Mouse (Mus musculus) left cerebral cortex, adult 18-20 months (tissue): Measurements from ENCODE around the gene Tsc22d4. TPM values are rescaled to one million over a fixed set of nuclear protein-coding genes. Genes with fewer than 3 reads are reported as not detected.
A peak's percentile ranks its signal among the peaks of the same experiment; 100 is the strongest.

Experiments
- DNase-seq, 2 experiments: peaks; one replicate each; pipeline ENCODE4 v3.0.0; 2021 to 2022; ENCODE audit warnings: low spot score in 2 of 2, mixed read lengths in 1 of 2
- total RNA-seq, 2 experiments: library from RNA; stranded (reverse); gene quantifications; 2 replicates each; pipeline ENCODE4 v1.2.3; 2021

Gene Tsc22d4
- total RNA-seq, 2 experiments from 2014 or later = 139 to 145 TPM

- DNase-seq = peak; percentile 95 to 96
Observed at GRCm38 (mm10) chr5:137787151-137787928, 41.8 kb downstream of the Tsc22d4 start, which contains the start of the genes Mepce and Zcwpw1. Gene Mepce, minus strand, starts transcription at chr5:137787655. Gene Zcwpw1, plus strand, starts transcription at chr5:137787798.

GRCm38 (mm10) chr5:137788171-137788570 lies 42.6 kb downstream of the Tsc22d4 start:
- DNase-seq = no peak

GRCm38 (mm10) chr5:137788946-137789531 lies 43.5 kb downstream of the Tsc22d4 start:
- DNase-seq = no peak

GRCm38 (mm10) chr5:137791553-137791952 lies 46.0 kb downstream of the Tsc22d4 start:
- no peak for DNase-seq

- DNase-seq = no peak
Observed at GRCm38 (mm10) chr5:137796606-137797005, 51.1 kb downstream of the Tsc22d4 start.

- DNase-seq = no peak
Observed at GRCm38 (mm10) chr5:137800917-137801316, 55.4 kb downstream of the Tsc22d4 start.

- DNase-seq = no peak
Observed at GRCm38 (mm10) chr5:137806158-137806557, 60.6 kb downstream of the Tsc22d4 start.

GRCm38 (mm10) chr5:137808316-137808715 lies 62.8 kb downstream of the Tsc22d4 start:
- no peak for DNase-seq

GRCm38 (mm10) chr5:137817466-137818222 lies 72.1 kb downstream of the Tsc22d4 start:
- DNase-seq = no peak

Other genes starting within 250 kb of the Tsc22d4 start
- gene Pop7, start 243.2 kb upstream of the Tsc22d4 start, total RNA-seq = 10 to 100 TPM; 31.3 to 33.3 TPM
- gene Gigyf1, start 227.2 kb upstream of the Tsc22d4 start, total RNA-seq = 10 to 100 TPM; 62.3 to 65.6 TPM
- not detected for gene Epo, start 212.5 kb upstream of the Tsc22d4 start, total RNA-seq
- gene Gnb2, start 212.2 kb upstream of the Tsc22d4 start, total RNA-seq = 100 to 1,000 TPM; 607 to 661 TPM
- gene Actl6b, start 192.2 kb upstream of the Tsc22d4 start, total RNA-seq = 100 to 1,000 TPM; 112 to 115 TPM
- 10 to 100 TPM; 12.8 to 13.2 TPM for gene Tfr2, start 175.9 kb upstream of the Tsc22d4 start, total RNA-seq
- 10 to 100 TPM; 23.0 to 24.6 TPM for gene Mospd3, start 144.7 kb upstream of the Tsc22d4 start, total RNA-seq
- gene Pcolce, start 131.9 kb upstream of the Tsc22d4 start, total RNA-seq = 10 to 100 TPM; 12.6 to 15.2 TPM
- gene Fbxo24, start 116.7 kb upstream of the Tsc22d4 start, total RNA-seq = under 1 TPM; 0.21 to 0.45 TPM
- 10 to 100 TPM; 13.8 to 14.3 TPM for gene Lrch4, start 116.6 kb upstream of the Tsc22d4 start, total RNA-seq
- gene Gm20605, start 116.6 kb upstream of the Tsc22d4 start, total RNA-seq = 10 to 100 TPM in 1 of 2 experiments, 1 to 10 TPM in 1; 9.7 to 10.1 TPM
- 10 to 100 TPM in 1 of 2 experiments, 1 to 10 TPM in 1; 6.9 to 10.6 TPM for gene Sap25, start 104.4 kb upstream of the Tsc22d4 start, total RNA-seq
- gene Irs3, start 100.0 kb upstream of the Tsc22d4 start, total RNA-seq = under 1 TPM; 0.44 to 0.87 TPM
- gene Agfg2, start 61.0 kb upstream of the Tsc22d4 start, total RNA-seq = 10 to 100 TPM; 46.9 to 48.9 TPM
- 10 to 100 TPM; 80.1 to 82.0 TPM for gene Nyap1, start 4.1 kb upstream of the Tsc22d4 start, total RNA-seq
- gene Ppp1r35, start 33.1 kb downstream of the Tsc22d4 start, total RNA-seq = 10 to 100 TPM; 23.7 to 25.7 TPM
- gene Mepce, start 41.9 kb downstream of the Tsc22d4 start, total RNA-seq = 10 to 100 TPM; 39.1 to 50.2 TPM
- gene Zcwpw1, start 42.1 kb downstream of the Tsc22d4 start, total RNA-seq = 1 to 10 TPM; 5.9 to 7.6 TPM
- under 1 TPM; 0.51 to 0.91 TPM for gene Pilra, start 90.6 kb downstream of the Tsc22d4 start, total RNA-seq
- gene Pilrb1, start 112.4 kb downstream of the Tsc22d4 start, total RNA-seq = not detected
- under 1 TPM in 1 of 2 experiments, not detected in 1; 0.19 TPM for gene Pilrb2, start 126.1 kb downstream of the Tsc22d4 start, total RNA-seq
- under 1 TPM in 1 of 2 experiments, not detected in 1; 0.19 TPM for gene Cyp3a13, start 175.9 kb downstream of the Tsc22d4 start, total RNA-seq
- gene Gjc3, start 217.4 kb downstream of the Tsc22d4 start, total RNA-seq = 10 to 100 TPM; 13.0 to 15.0 TPM
- not detected for gene Azgp1, start 235.8 kb downstream of the Tsc22d4 start, total RNA-seq